Mouse (Mus musculus): ENCODE data around the gene Psmd12.

GRCm38 (mm10) chr11:107531445-107531844 is 52.2 kb downstream of the Psmd12 start:
- no peak for TF ChIP-seq CTCF (IDR thresholded peaks at IDR 0.05; ENCODE audit: borderline replicate concordance, insufficient read depth, low read depth, low read length)
- no peak for TF ChIP-seq POLR2A (IDR thresholded peaks at IDR 0.05; ENCODE audit: borderline replicate concordance, insufficient read depth, low read length)
